Mouse (Mus musculus): ENCODE results near the gene Gadd45a. TPM values are rescaled to one million over a fixed set of nuclear protein-coding genes. Genes with fewer than 3 reads are reported as not detected.
"Not testable (repeated sequence)": the region's sequence is repeated elsewhere in the genome, so short reads cannot be mapped to it uniquely, and the experiment has no call there.

The Gadd45a gene
- total and polyA plus RNA-seq, 2 experiments from 2014 or later = 7.9 to 16.9 TPM

DNA sequence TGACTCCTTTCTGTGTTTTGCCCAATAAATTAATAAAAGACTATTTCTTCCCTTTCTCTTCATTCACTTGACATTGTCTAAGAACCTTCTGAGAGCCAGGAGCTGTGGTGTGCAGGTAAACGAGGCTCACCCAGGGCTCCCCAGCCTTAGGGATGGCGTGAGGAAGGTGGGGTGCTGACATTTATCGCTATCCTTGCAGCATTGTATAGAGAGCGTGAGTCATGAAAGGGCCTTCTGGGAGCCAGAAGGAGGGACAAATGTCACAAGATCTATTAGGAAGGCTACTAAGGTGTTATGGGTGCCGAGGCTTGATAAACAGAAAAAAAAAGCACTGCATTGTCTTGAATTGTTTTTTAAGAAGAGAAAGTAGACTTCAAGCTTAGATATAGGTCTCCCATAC is 15.9 kb downstream of the Gadd45a start:
- Histone ChIP-seq H3K4me1 (ENCODE audit: insufficient read depth, low read length) (no peaks in the 10 kb centered on the region), H3K4me3 (ENCODE audit: low read length) (no peak overlapping the region), H3K27ac (no peak overlapping the region), H3K36me3 (ENCODE audit: insufficient read depth, low read length) (no peaks in the 10 kb centered on the region), H3K27me3 (ENCODE audit: insufficient read depth, low read length) (no peaks in the 10 kb centered on the region), H3K9me3 (ENCODE audit: low read length) (no peaks in the 10 kb centered on the region), H3K9ac (replicated peaks; ENCODE audit: low read length) (no peak overlapping the region), H3K4me2 (ENCODE audit: low read depth, low read length) (no peak overlapping the region)
- no peak for ATAC-seq
- no peak for TF ChIP-seq CTCF (IDR thresholded peaks at IDR 0.05; ENCODE audit: low read depth)
- WGBS = 87% methylated on average over 5 of the region's 5 CpGs
- no peak for DNase-seq (ENCODE audit: low spot score)

DNA sequence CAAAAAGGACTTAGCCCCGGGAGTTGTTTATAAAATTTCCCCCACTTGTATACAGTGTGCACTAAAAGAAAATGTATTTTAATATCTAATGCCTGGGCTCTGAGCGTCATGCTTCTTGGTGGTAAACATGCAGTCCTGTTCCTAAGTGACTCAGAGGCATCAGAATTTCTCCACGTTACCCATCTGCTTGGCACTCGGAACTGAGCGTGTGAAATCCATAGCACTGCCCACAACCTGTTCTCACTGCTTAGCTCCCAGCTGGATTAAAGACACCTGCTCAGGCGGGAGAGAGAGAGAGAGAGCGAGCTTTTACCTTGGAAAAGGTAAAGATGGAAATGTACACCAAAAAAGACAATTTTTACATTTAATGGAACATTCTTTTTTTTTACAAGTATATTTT is 18.3 kb downstream of the Gadd45a start:
- not testable (repeated sequence) for H3K27me3 ChIP-seq (ENCODE audit: insufficient read depth, low read length); H3K27ac ChIP-seq; H3K4me2 ChIP-seq (ENCODE audit: low read depth, low read length); ATAC-seq; H3K4me3 ChIP-seq (ENCODE audit: low read length); H3K9ac ChIP-seq (replicated peaks; ENCODE audit: low read length); H3K9me3 ChIP-seq (ENCODE audit: low read length); H3K36me3 ChIP-seq (ENCODE audit: insufficient read depth, low read length); DNase-seq (ENCODE audit: low spot score); H3K4me1 ChIP-seq (ENCODE audit: insufficient read depth, low read length)
- WGBS = 81% methylated on average over 7 of the region's 7 CpGs

DNA sequence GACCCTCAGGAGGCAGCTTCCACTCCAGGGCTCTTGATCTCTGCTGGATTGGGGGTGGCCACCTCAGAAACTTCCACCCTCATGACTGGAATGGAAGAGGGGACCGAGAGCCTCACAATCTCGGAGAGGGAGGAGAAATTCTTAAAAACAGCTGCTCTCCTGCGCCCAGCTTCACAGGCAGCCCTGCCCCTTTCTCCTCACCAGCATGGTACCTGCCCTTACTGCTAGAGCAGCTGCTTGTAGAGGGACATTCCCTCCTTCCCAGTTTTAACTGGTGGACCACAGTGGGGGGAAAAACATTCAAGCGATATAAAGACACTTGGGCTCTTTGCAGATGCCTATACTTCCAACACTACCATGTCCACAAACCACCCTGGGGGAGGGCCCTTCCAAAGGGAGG is 18.9 kb downstream of the Gadd45a start:
- no peak overlapping the region for H3K4me2 ChIP-seq (ENCODE audit: low read depth, low read length)
- H3K9ac ChIP-seq (replicated peaks; ENCODE audit: low read length) = no peak overlapping the region
- DNase-seq (ENCODE audit: low spot score) = no peak

DNA sequence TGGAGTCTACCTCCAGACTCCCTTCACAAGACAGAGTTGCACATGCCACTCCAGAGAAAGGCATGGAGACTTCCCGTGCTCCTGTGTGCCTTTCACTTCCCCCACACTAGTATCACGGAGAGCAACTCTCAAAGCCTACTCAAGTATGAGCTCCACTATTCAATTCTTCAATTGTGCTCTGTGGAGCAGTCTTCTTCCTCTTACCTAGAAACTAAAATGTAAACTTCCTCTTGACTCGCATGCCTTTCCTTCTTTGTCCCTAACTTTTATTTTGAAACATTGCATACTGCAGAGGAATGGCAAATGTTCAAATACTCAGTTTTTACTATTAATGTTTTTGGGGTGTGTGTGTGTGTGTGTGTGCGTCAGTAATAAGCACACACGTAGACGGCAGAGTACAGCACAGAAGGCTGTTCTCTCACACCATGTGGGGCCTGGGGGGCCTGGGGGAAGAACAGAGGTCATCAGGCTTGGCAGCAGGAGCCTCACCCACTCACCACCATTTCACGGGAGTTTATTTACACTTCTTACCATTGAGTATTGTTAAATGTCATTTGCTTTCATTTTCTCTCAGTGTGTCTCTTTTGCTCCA is 20.6 kb downstream of the Gadd45a start:
- Histone ChIP-seq H3K36me3 (ENCODE audit: insufficient read depth, low read length) (no peaks in the 10 kb centered on the region), H3K4me1 (ENCODE audit: insufficient read depth, low read length) (no peaks in the 10 kb centered on the region), H3K9me3 (ENCODE audit: low read length) (no peaks in the 10 kb centered on the region), H3K4me2 (ENCODE audit: low read depth, low read length) (no peak overlapping the region), H3K9ac (replicated peaks; ENCODE audit: low read length) (no peak overlapping the region), H3K27ac (no peak overlapping the region), H3K27me3 (ENCODE audit: insufficient read depth, low read length) (no peaks in the 10 kb centered on the region), H3K4me3 (ENCODE audit: low read length) (no peak overlapping the region)
- ATAC-seq = no peak
- no peak for DNase-seq (ENCODE audit: low spot score)
- TF ChIP-seq CTCF (IDR thresholded peaks at IDR 0.05; ENCODE audit: low read depth) = no peak
- 63% methylated on average over 7 of the region's 7 CpGs for WGBS

More for the DNA sequence above, 18.9 kb downstream of the Gadd45a start:
- Histone ChIP-seq H3K4me3 (ENCODE audit: low read length) (no peak overlapping the region), H3K36me3 (ENCODE audit: insufficient read depth, low read length) (no peaks in the 10 kb centered on the region), H3K4me1 (ENCODE audit: insufficient read depth, low read length) (no peaks in the 10 kb centered on the region), H3K9me3 (ENCODE audit: low read length) (no peaks in the 10 kb centered on the region), H3K27me3 (ENCODE audit: insufficient read depth, low read length) (no peaks in the 10 kb centered on the region), H3K27ac (no peak overlapping the region)
- no peak for ATAC-seq
- 73% methylated on average over 4 of the region's 4 CpGs for WGBS
- TF ChIP-seq CTCF (IDR thresholded peaks at IDR 0.05; ENCODE audit: low read depth) = no peak

DNA sequence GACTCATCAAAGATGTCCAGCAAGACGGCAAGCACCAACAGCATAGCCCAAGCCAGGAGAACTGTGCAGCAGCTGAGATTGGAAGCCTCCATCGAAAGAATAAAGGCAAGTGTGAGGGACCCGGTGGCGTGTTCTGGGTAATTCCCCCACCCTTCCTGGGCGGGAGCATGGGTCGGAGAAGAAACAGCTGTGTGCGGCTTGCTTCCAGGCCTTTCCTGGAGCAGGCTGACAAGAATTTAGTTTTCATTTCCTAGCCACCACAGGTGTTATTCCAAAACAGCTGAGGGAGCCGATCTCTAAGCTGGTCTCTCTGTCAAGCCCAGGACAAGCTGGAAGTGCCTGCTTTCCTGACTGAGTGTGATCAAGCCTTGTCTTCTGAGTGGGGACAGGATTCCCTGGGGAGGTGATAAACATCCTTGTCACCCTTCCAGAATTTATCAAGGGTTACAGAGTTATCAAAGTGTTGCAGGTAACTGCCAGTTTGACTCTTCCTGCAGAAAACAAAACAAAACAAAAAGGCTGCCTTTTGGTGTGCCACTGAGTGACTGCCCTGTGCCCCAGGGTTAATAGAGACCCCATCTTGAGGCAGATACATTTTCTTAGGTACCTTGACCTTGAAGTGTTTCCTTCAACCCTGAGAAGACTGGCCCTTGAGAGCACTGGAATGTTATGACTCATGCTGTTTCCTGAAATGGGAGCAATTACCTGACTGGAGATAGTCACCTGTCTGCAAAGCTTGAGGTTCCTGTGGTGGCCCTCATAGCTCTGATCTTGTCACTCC is 21.3 kb downstream of the Gadd45a start:
- DNase-seq (ENCODE audit: low spot score) (no peak), ATAC-seq (no peak)
- no peaks in the 10 kb centered on the region for H3K9me3 ChIP-seq (ENCODE audit: low read length)
- no peak overlapping the region for H3K4me3 ChIP-seq (ENCODE audit: low read length)
- 75% methylated on average over 8 of the region's 8 CpGs for WGBS
- no peak for TF ChIP-seq CTCF (IDR thresholded peaks at IDR 0.05; ENCODE audit: low read depth)
- no peaks in the 10 kb centered on the region for H3K4me1 ChIP-seq (ENCODE audit: insufficient read depth, low read length)
- H3K27me3 ChIP-seq (ENCODE audit: insufficient read depth, low read length) = no peaks in the 10 kb centered on the region
- H3K36me3 ChIP-seq (ENCODE audit: insufficient read depth, low read length) = no peaks in the 10 kb centered on the region
- H3K4me2 ChIP-seq (ENCODE audit: low read depth, low read length) = no peak overlapping the region
- no peak overlapping the region for H3K27ac ChIP-seq
- no peak overlapping the region for H3K9ac ChIP-seq (replicated peaks; ENCODE audit: low read length)

DNA sequence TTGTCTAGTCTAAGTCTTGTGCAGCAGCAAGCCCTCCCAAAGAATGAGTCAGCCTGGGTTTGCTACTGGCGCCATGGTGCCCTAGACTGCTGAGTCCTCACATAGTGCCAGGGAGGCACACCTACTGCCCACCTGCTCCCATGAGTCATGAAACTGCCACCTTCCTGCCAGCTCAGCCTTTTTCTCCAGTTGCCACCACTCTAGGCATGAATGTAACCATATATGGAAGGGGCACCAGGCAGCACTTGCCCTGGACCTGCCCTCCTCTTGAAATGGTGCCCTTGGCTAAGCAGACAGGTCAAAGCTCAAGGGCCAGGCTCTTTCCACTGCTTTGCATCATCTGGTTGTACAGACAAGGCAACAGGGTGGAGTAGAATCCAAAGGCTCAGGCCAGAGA is 22.6 kb downstream of the Gadd45a start:
- Histone ChIP-seq H3K27ac (no peak overlapping the region), H3K9me3 (ENCODE audit: low read length) (no peaks in the 10 kb centered on the region), H3K27me3 (ENCODE audit: insufficient read depth, low read length) (no peaks in the 10 kb centered on the region), H3K4me1 (ENCODE audit: insufficient read depth, low read length) (no peaks in the 10 kb centered on the region), H3K4me3 (ENCODE audit: low read length) (no peak overlapping the region), H3K9ac (replicated peaks; ENCODE audit: low read length) (no peak overlapping the region), H3K4me2 (ENCODE audit: low read depth, low read length) (no peak overlapping the region), H3K36me3 (ENCODE audit: insufficient read depth, low read length) (no peaks in the 10 kb centered on the region)
- DNase-seq (ENCODE audit: low spot score) (no peak), ATAC-seq (no peak)
- 100% methylated on average over 1 of the region's 1 CpGs for WGBS
- TF ChIP-seq CTCF (IDR thresholded peaks at IDR 0.05; ENCODE audit: low read depth) = no peak
